Mouse (Mus musculus) heart, adult 8-10 months (tissue): ENCODE measurements around the gene Tmco5. TPM values are rescaled to one million over a fixed set of nuclear protein-coding genes. Genes with fewer than 3 reads are reported as not detected.

Experiments used
- DNase-seq: peaks from one replicate; pipeline ENCODE4 v3.0.0; 2022; ENCODE audit warnings: low spot score
- total RNA-seq, 4 experiments: library from RNA; stranded (reverse); gene quantifications; 2 replicates each; pipeline ENCODE4 v1.2.4; 2022

Gene Tmco5
- not detected for total RNA-seq

DNA sequence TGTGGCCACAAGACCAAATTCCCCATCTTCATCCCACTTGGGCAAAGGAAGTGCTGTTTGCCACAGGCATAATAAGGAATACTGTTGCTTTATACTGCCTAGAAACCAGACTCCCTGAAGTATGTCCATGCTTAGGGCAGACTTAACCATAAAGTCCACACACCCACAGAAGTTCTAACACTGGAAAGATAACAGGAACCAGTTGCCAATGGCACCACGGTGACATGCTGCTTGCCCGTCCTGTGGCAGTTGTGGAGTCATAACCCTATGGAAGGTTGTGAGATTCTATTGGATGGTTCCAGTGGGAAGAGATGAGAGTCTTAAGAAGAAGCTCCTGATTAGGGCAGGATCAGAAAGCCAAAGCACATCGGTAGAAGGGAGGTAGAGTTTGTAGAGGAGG, at the start of gene Tmco5:
Gene Tmco5, plus strand, starts transcription at position 301 of the 400 bp plus-strand sequence.
- no peak for DNase-seq

DNA sequence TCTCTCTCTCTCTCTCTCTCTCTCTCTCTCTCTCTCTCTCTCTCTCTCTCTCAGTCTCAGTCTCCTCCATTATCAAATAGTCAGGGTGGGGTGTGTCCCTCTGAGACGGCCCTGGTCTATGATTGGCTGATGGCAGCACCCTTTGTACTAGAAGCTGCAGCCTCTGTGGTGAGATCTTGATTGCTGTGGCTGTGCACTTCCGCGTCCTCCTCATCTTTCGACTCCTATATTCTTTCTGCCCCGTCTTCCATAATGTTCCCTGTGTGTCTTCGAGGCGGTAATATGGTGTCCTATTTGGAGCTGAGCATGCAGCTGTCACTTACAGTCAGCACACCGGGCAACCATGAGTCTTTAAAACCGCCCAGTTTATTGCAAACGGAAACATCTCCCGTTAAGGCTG, 46.6 kb upstream of the Tmco5 start:
- no peak for DNase-seq

DNA sequence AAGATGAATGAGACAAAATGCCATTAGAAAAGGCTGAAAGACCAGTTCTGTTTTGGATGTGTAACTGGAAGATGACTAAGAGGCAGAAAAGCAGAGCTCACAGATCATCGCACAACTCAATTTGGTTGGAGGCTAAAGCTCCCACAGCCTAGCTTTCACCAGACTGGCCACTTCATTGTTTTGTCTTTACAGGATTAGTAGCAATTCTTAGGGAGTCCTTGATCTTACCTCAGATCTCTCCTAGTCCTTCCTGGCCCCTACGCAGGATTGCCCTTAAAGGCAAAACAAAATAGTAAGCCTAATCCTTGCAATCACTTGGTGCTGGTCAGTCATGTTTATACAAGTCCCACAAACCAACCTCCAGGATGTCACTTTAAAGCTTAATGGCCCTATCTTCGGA, 40.7 kb upstream of the Tmco5 start:
- no peak for DNase-seq

DNA sequence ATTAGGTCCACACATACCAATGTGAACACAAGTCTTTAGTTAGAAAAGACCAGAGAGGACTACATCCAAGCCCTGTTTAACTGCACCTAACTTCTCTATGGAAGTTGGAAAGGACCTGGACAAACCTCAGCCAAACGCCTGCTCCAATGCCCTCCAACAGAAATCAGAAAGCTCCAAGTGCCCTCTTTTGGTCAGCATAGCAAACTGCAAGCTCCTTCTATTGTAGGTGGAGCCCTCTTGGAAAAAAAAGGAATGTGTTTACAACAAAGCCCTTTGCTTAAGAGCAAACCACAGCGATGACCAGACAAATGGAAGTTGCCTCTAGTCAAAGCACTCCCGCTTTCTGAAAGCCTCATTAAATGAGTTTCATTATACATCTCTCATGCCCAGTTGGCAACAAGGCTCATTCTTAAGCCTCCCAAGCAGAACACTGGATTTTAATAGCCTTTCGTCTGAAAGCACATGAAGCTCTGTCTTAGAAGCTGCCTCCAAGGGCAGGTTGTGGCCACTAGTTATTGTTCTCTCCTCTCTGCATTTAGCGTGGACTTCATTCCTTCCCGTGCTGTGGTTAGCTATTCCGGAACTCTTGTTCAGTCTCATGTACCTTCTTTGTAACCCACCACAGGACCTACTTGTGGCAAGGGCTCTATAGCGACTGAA, 39.8 kb upstream of the Tmco5 start:
- DNase-seq: peak; percentile 33

DNA sequence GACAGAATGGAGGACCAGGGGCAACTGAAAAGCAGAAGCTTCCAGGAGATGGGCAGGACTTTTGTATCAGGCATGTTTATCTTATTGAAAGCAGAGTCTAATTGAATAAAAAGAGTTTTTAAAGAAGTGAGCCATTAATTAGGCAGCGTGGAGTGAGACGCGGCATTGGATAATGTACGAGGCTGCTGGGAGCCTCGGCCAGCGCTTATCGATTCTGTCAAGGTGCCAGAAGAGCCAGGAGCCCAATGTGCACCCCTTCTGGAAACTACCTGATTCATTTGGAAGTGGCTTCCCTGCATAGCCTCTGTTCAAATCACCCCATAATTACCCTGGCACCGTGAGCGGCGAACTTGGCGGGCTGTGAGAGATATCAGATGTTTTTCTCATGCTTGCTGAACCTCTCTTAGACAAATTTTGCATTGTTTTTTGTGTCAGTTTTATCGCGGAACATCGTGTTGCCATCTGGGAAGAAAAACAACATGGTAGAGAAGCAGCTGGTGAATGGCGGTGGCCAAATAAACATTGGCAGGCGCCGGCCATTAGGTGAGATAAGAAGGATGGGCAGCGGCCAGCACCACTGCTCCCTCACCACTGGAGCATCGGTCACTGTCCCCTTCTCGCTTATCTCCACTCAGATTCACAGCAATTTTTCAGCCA, 28.4 kb upstream of the Tmco5 start:
- no peak for DNase-seq

DNA sequence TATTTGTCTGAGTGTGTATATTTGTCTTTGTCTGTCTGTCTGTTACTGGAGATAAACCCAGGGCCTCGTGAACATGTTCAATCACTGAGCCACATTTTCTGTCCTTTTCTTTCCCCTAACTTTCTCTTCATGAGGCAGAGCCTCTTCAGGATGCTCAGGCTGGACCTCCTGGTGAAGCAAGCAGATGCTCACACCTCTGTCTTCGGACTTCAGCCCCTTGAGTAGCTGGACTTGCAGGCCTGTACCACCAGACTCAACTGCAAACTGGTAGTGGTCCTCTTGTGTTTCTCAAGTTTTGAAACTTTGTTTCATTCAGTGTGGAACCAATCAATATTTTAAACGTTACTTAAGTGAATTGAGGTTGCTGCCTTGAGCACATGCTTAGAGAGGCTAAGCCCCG, 27.1 kb upstream of the Tmco5 start:
- no peak for DNase-seq

DNA sequence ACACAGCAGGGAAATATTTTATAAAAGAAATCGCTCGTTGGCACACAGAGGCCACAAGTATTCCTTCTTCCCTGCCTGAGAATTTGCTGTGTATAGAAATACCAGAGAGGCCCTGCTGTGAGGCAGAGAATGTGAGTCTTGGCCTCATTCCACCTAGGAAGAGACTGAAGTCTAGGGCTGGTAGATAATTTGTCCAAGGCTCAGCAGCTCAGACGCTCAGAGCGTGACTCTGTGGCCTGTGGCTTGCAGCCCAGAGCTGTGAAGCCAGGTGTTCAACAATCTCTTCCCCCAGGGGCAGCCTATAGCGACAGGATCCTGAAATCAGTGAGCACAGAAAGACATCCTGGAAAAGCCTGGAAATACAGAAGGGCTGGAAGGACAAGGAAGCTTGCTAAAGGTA, 26.2 kb upstream of the Tmco5 start:
- no peak for DNase-seq

DNA sequence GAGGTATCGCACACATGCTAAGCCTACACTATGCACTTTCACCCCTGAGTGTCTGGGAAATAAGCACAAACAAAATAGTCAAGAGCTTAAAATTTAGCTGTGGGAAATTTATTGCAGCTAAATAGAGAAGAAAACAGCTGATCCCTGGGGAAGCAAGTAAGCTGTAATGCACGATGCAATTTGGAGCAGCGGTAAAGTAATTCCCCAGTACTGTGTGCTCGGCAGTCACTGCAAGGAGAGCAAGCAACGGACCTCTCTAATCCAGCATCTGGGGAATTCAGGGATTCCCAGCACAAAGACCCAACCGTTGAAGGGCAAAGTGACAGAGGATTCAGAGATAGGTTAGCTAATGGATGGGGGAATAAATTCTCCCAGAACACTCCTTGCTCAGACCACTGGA, 19.8 kb upstream of the Tmco5 start:
- no peak for DNase-seq

DNA sequence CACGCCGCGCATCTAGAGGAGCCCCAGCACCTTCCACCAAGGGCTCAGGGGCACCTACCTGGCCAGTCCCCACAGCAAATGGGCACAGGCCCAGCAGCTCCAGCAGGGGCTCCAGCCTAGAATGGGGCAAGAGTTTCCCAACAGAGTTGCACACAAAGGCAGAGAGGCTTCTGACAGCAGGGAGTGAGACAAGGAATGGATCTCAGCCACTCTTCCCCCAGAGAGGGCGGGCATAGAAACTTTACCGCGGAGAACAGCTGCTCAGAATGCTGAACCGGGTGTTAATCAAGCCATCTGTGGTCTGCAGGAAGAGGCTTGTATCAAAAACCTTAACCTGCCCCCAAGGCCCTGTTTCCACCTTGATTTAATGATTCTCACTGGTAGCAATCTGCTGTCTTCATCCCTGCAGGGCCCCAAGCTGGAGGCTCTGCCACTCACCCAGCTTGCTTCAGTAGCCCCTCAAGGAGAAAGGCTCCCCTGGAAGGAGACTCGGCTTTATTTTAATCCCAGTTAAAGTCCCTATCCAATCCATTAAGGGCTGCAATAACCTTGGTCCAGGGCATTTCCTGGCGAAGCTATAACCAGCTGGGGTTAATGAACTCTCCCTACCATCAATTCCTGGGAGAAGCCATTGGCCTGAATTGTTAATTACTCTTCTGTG, 1.4 kb upstream of the Tmco5 start:
- no peak for DNase-seq

DNA sequence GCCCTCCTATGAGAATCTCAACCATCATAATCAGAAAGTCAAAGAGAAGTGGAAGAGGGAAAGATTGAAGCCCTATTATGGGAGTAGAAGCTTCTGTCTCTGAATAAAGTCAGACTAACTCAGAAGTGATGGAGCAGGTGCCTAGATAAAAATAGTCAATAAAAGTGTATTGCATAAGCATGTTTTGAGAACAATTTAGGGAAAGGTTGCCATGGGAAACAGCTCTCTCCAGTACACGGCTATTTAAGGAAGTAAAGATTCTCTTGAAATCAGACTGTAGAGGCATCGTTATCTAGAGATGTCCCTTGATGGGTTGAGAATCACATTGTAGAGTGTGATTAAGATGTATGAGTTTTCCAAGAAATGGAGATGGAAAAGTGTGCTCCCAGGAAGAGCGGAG, 1.2 kb downstream of the Tmco5 start:
- no peak for DNase-seq

DNA sequence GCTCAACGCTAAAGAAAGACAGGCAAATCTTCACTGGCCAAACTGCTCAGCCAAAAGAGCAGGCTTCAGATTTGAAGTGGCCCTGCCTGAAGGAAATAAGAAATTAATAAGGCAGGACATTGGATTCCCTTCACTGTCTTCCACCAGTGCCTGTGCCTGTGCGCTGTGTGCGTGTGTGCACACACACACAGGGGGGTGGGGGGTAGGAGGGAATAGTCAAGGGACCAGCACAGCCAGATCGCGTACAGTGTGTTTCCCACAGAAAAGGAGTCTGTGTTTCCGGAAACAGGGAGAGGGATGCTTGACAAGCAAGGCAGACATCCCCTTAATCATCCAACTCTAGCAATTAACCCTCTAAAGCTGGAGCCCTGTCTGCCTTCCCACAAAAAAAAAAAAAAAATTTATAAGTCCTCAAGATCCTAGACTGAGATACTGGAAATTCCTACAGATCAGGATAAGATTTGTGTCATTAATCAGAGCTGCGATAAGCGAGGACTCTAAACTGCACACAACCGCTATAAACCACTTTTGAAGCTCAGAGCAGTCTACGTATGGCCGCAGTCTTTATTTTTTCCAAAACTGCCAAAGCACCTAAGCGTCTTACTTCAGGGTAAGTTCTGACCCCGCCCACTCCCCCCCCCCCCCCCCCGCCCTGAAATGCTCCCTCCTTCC, 15.0 kb downstream of the Tmco5 start:
- DNase-seq: no peak

DNA sequence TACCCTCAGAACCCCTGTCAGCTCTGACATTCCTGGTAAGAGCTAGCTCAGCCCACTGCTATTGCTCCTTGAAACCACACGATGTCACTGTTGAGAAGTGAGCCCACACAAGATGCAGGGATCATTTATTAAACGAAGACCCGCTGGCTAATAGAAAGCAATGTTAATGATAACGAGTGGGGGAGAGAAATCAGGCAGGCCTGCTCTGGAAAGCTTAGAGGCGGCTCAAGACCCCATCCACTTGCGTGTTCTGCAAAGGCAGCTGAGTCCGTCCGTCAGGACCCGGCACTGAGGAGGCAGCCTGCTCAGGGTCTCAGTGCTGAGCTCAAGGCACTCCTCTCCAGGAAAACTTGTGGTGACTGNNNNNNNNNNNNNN, 15.5 kb downstream of the Tmco5 start:
- DNase-seq: peak; percentile 15

DNA sequence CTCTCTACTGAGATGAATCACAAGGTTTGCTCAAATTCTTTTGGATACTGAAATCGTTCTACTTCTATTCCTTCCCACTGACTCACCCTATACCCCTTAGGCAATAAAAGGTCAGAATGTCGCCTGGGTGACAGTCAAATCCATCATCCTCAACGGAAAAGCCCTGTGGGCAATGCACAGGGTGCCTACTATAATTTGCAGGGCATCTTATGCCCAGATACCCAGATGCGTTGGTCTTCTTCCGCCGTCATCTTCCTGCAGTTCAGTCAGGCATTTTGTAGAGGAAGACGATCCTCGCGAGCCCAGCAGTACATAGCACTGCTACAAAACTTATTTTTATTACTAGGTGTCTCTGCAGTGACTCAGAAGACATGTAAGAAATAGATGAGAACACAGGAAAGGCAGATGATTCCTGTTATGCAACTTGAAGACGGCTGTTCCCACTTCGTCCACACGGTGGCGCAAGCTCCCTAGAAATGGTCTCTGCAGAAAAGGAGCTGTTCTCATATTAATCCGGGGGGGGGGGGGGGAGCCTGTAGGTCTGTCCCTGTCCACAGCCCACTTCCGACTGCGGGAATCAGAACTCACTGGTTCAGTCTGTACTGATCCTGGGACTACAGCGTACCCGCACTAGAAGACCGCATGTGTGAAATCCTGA, 21.3 kb downstream of the Tmco5 start:
- peak; percentile 91 for DNase-seq

DNA sequence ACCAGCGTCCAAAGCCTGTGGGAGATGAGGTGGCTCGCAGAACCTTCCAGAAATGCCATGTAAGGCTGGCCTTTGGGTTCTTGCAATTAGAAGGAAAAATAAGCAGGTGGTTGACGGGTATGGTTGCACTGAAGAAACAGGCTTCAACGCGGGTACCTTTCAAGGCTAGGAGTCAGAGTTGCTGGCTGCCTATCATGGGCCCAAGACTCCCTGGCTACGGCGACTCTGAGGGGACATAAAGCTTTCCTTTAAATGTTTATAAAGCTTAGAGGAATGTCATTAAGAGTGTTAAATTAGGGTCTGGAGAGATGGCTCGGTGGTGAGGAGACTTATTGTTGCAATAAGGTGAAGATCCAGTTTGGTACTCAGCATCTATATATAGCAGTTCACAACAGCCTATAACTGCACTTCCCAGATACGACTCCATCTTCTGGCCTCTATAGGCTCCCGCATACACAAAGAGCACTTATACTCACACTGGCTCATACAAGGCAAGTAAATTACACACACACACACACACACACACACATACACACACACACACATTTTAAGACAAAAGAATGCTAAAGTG, 21.9 kb downstream of the Tmco5 start:
- DNase-seq: no peak

DNA sequence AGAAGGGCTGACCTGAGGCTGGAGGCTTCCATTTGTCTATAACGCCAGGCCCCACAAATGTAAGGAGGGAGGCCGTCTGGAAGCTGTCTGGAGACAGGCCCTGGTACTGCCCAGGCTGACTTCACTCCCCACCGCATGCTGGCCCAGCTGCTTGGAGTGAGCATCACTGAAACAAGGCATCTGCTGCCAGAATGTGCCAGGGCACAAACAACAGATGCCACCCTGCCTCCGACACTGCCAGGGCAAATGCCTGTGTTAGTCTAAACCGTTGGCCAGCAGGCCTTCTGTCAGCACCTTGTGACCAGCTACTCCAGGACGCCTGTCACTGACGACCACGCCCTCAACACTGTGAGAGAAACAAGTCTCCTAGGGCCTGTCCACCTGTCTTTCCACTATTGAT, 29.8 kb downstream of the Tmco5 start:
- no peak for DNase-seq

DNA sequence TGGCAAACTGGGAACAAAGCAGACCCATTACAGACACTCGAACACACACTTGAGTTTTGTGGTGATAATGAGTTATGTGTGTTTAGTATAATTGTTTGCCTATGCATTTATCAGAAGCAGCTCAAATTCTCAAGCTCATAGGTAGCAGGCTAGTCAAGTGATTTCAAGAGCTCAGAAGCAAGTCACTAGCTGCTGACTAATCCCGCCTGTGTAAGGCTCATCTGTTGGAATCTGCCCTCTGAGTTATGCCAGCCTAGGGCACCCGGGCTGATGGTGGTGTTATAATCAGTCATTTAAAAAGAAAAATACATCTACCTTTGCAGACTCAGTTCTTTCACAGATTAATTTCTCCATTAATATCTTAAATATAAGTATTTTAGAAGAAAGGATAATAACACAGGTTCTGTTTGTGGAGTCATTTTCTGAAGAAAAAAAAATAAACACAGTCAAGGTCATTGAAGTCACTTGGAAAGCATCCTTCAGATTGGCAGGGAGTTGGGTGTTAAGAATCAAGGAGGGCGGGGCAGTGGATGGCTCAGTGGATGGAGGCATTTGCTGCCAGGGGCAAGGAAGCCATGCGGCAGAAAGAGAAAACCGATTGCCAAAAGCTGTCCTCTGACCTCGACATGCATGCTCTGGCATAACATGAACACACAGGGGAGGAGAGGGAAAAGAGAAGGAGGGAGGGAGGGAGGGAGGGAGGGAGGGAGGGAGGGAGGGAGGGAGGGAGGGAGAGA, 34.0 kb downstream of the Tmco5 start:
- no peak for DNase-seq

DNA sequence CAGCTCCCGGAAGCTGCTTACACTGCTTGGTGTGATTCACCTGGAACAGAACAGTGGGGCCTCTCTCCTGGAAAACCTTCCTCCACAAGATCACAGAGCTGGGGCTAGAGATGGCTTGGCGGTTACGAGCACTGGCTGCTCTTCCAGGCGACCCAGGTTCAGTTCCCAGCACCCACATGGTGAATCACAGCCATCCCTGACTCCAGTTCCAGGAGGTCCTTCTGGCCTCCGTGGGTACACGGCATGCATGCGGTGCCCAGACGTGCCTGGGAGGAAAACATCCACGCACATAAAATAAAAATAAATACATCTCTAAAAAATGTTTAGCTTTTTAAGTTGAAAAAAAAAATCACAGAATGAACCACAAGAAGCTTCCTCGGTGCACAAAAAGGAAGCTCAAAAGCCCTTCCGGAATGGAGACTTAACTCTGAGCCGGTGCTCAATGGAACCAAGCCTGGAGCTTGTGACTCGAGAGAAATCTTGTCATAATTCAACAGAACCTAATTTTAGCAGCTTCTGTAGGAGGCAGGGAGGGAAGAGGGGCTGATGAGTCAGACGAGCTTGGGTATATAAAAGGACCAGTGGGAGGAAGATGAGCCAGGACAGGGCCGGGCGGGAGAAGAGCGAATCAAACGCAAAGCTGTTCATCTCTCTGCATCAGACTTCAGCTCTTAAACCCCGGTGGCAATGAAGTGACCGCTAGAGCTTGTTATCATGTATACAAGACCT, 35.4 kb downstream of the Tmco5 start:
- DNase-seq: peak; percentile 40

DNA sequence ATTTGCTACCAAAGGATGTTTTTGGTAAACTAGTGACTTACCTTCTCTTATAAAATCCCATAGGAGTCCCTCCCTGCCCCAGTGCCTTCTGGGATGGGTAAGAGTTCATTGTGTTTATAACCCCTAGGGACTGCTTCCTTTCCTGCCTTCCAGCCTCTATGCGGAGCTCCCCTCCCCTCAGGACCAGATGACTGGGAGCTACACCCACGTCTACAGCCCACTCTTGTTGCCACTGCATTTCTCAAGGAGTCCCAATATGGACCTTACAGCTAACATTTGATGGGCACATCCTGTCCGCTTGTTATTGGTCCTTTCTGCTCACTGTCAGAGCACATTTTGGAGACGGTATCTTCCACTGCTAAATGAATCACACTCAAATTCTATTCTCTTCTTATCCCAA, 36.1 kb downstream of the Tmco5 start:
- DNase-seq: no peak

DNA sequence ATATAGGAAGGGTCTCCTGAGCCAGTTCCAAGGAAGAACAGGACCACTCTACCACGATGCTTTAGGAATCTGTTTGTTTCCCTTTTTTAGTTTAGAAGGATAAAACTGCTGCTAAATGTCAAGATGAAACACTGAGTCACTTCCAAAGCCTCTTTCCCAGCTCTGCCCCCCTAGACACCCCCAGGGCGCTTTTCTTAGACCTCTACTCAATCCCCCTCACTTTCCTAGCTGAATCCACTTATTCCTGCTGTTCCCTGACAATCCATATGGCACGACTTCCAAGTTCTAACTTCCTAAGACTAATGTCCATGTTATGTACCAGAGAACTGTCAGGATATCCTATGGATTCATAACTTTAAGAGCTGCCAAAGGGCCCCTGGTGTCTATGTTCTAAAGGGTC, 40.1 kb downstream of the Tmco5 start:
- DNase-seq: no peak
